Mouse (Mus musculus) bone marrow macrophage, adult 2 months (primary cell): ENCODE data around the gene Radil. TPM values are rescaled to one million over a fixed set of nuclear protein-coding genes. Genes with fewer than 3 reads are reported as not detected.

ENCODE experiments used
- H3K27ac ChIP-seq: 2 replicates; pipeline ENCODE4 v1.5.1; 2012; ENCODE audit warnings: low read depth, low read length; ENCODE audit not compliant: insufficient read depth
- H3K4me1 ChIP-seq: 2 replicates; pipeline ENCODE4 v1.6.1; 2012; ENCODE audit warnings: low read length; ENCODE audit not compliant: control insufficient read depth, insufficient read depth
- H3K4me3 ChIP-seq: 2 replicates; pipeline ENCODE4 v1.5.1; 2012; ENCODE audit warnings: mild to moderate bottlenecking, low read length, moderate library complexity; ENCODE audit not compliant: insufficient read depth
- CTCF ChIP-seq: IDR thresholded peaks from 2 replicates; pipeline ENCODE4 v1.5.1; 2012; ENCODE audit warnings: low read depth, mild to moderate bottlenecking, low read length, moderate library complexity
- POLR2A ChIP-seq: IDR thresholded peaks from 2 replicates; pipeline ENCODE4 v1.6.1; 2012; ENCODE audit warnings: mild to moderate bottlenecking, low read depth, low read length, borderline replicate concordance
- polyA plus RNA-seq: library from polyadenylated mRNA; stranded (reverse); fragments of >200 nt; gene quantifications from 2 replicates; pipeline ENCODE4 v1.2.4, GENCODE M21; 2012; ENCODE audit not compliant: missing spikeins, insufficient read depth, insufficient read length

Gene Radil
- polyA plus RNA-seq, 1 experiment = not detected

DNA sequence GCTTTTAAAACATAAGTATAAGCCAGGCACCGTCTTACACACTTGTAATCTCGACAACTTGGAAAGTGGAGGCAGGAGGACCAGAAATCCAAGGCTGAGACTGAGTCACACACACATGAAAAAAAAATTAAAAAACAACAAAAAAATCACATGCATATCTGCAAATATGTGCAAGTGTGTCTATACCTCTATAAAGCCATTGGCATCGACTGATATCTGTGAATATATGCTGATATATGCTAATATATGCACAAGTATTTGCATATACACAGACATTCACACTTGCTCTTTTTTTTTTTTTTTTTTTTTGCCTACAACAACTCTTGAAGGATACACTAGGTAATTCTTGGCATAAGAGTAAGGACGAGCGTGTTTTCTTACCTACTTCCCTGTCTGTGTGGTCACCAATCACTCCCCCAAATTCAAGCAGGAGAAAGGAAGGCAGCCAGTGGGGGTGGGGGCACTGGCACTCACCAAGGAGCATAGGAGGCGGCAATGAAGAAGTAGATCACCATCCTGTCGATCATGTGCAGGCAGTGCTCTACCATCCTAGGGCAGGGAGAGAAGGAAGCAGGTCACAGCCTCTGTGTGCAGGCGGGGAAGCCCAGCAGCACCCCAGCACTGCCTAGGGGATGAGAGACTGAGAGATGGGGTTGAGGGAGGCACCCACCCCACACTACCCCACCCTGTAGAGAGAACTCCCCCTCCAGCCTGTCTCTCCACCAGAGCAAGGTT is 23.6 kb upstream of the Radil start:
- no peak for TF ChIP-seq POLR2A
- no peak for TF ChIP-seq CTCF

GRCm38 (mm10) chr5:142564606-142565005 is 13.7 kb upstream of the Radil start:
- no peak overlapping the region for H3K4me3 ChIP-seq
- no peaks in the 10 kb centered on the region for H3K4me1 ChIP-seq
- no peak for TF ChIP-seq CTCF
- no peak for TF ChIP-seq POLR2A
- H3K27ac ChIP-seq = no peak overlapping the region

More for the DNA sequence above, 23.6 kb upstream of the Radil start:
- Histone ChIP-seq H3K27ac (no peak overlapping the region), H3K4me1 (no peaks in the 10 kb centered on the region), H3K4me3 (no peak overlapping the region)

DNA sequence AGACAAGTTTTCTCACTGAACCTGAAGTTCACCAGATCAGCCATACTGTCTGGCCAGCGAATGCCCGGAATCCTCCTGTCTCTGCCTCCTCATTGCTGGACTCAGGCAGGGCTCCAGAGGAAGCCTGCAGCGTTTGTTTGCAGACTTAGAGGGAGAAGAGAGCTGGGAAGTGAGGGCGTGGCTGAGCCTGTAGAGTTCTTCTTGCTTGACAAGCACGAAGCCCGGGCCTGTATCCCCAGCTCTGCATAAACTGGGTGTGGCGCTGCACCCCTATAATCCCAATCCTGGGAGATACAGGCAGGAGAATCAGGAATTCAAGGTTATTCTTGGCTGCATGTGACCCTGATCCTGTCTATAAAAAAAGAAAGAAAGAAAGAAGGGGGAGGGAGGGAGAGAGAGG is 9.4 kb upstream of the Radil start:
- H3K4me1 ChIP-seq = no peaks in the 10 kb centered on the region
- no peak overlapping the region for H3K4me3 ChIP-seq
- TF ChIP-seq CTCF (no peak), POLR2A (no peak)
- H3K27ac ChIP-seq = no peak overlapping the region

DNA sequence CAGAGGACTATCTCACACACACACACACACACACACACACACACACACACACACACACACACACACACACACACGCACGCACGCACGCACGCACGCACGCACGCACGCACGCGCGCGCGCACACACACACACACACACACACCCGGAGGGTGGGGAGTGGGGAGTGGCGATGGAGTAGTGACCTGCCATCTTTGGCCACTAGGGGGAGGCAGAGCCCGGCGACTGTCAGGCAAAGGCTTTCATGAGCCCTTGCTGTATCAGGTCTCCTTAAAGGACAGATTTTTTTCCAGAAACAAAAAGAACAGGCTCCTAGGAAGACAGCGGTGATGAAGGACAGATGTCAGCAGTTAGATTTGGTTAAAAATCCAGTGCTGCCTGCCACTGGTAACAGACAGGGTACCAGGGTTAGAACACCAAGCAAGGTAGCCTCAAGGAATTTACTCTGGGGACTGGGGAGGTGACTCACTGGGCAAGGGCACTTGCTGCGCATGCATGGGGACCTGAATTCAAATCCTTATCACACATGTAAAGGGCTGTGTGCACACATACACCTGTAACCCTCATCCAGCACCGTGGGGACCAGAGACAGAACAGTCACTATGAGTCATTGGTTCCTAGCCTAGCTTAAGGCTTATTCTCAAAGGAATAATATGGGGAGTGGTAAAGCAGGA is 6.6 kb upstream of the Radil start:
- H3K27ac ChIP-seq = no peak overlapping the region
- TF ChIP-seq POLR2A (no peak), CTCF (peak; percentile 42; the same call in 1 of the 2 replicates)
- H3K4me3 ChIP-seq = no peak overlapping the region
- H3K4me1 ChIP-seq = no peaks in the 10 kb centered on the region

- no peak overlapping the region for H3K27ac ChIP-seq
- no peak overlapping the region for H3K4me3 ChIP-seq
- H3K4me1 ChIP-seq = no peaks in the 10 kb centered on the region
- TF ChIP-seq POLR2A (no peak), CTCF (no peak)
Measured at GRCm38 (mm10) chr5:142556721-142557120, 5.8 kb upstream of the Radil start.

DNA sequence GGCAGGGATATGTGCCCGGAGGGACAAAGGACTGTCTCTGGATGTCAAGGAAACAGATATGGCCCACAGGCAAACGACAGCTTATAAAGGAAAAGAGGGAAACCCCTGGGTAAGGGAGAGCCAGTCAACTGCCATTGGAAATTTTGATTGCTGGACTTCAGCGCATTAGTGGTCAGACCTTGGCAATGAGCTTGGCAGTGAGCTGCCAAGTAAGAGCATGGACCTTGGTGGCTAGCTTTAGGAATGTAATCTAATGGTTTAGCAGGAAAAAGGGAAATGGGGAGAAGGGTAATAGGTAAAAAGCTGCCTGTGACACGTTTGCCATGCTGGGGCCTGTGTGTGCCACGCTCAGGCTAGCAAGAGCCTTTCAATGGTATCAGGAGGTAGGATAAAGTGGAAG is 5.0 kb upstream of the Radil start:
- Histone ChIP-seq H3K4me3 (no peak overlapping the region), H3K27ac (no peak overlapping the region), H3K4me1 (no peaks in the 10 kb centered on the region)
- TF ChIP-seq CTCF (no peak), POLR2A (no peak)

DNA sequence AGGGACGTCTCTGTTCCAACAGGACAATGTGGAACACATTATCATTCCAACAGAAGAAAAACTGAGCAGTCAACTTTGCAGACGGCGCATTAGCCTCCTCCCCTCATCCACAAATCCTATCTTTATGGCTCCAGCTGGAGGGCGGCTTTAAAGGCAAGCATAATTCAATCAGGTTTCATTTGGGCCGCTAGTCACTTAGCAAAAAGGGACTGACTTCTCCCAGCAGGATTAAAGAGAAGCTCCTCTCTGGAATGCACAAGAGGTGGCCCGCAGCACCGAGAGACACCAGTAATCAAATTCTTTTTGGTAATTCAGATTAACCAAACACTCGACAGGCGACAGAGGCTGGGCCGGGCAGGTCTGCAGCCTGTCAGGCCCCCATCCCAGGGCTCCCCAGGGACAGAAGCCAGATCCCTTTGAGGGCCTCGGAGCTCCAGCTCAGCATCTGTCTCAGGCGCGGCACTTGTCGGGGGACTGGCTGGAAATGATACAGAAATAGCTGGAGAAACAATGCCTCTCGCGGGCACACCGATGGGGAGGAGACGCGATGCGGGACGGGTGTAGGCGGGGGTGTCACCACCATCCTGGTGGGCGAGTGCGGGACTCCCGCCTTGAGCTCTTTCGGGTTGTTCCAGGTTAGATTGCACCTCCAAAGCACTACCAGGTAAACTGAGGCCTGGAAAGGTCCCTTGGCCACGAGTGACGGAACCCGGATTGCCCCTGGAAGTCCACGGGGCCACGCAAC is 765 bp downstream of the Radil start:
- H3K4me1 ChIP-seq = no peaks in the 10 kb centered on the region
- TF ChIP-seq POLR2A (no peak), CTCF (no peak)
- H3K4me3 ChIP-seq = peak overlapping the region; percentile 54
- H3K27ac ChIP-seq = no peak overlapping the region

GRCm38 (mm10) chr5:142549441-142549840 is 1.5 kb downstream of the Radil start:
- H3K27ac ChIP-seq = no peak overlapping the region
- H3K4me3 ChIP-seq = no peak overlapping the region
- no peaks in the 10 kb centered on the region for H3K4me1 ChIP-seq
- TF ChIP-seq CTCF (no peak), POLR2A (no peak)

- Histone ChIP-seq H3K4me3 (no peak overlapping the region), H3K4me1 (no peaks in the 10 kb centered on the region), H3K27ac (no peak overlapping the region)
- TF ChIP-seq CTCF (no peak), POLR2A (no peak)
Measured at GRCm38 (mm10) chr5:142547066-142547465, 3.8 kb downstream of the Radil start.

- H3K27ac ChIP-seq = no peak overlapping the region
- H3K4me3 ChIP-seq = no peak overlapping the region
- H3K4me1 ChIP-seq = no peaks in the 10 kb centered on the region
- TF ChIP-seq CTCF (no peak), POLR2A (no peak)
Measured at GRCm38 (mm10) chr5:142546344-142546743, 4.6 kb downstream of the Radil start.
